Mouse (Mus musculus): ENCODE data around the gene Fam166a. TPM values are rescaled to one million over a fixed set of nuclear protein-coding genes. Genes with fewer than 3 reads are reported as not detected.
A peak's percentile ranks its signal among the peaks of the same experiment; 100 is the strongest.

The Fam166a gene
- total RNA-seq, 2 experiments from 2014 or later: not detected

DNA sequence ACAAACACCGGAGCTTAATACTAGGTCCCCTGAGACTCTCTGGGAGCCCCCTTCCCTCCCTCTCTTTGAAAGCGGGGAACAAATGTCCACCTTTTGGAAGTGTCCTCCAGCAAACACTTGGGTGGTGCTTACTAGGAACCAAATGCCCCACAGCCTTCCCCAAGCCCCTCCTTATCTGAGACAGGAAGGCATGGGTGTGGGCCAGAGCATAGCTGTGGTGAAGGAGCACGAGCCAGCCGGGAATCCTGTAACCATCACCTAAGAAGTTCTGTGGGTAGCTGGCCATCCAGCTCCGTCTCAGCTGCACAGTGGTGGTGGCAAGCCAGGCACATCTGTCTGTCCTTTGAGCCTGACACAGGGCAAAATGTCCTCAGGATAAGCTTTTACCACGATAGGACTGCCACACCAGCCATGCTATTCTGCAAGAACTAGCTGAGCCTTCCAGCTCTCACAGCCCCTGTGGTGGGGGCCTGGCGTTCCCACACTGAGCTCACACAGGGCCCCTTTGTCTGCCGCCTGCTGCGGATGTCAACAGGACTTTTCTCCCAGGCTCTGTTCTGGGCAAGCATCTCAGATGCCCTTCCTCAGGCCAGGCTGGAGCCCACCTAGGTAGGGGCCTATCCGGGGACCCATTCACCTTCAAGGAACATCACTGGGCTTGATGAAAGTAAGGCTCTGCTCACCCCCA is 40.1 kb upstream of the Fam166a start:
- Histone ChIP-seq H3K27ac (peak overlapping the region; percentile 91), H3K4me3 (peak overlapping the region; percentile 18; the same call in 1 of the 2 replicates)
- no peak for TF ChIP-seq CTCF (conservative IDR thresholded peaks at IDR 0.05)
- peak in 1 of 2 experiments; percentile 51 for DNase-seq (ENCODE audit: low spot score in 2 of 2)

DNA sequence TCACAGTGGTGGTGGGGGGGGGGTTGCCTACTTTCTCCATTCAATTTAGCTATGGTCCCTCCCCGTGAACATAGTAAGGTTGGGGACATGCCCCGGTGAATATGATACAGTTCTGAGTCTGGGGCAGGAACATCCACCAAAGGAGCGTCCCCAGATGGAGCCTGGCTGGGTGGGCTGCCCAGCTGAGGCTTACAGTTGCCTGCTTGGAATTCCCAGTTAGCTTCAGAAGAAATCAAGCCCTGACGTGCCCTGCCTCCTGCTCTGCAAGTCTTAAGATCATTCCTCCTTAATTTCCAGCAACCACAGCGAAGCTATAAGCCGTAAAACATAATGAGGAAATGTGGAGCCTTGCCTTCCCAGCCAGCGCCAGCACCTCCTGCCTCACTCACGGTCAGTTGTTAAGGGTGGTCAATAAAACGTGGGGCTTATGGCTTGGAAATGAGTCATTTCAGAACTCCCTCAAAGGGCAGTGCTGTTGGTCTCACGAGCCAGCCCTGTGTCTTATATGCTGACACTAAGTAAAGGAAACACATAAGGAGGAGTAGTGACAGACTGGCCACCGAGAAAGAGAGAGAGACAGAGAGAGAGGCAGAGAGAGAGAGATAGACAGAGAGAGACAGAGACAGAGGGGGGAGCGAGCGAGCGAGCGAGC is 38.9 kb upstream of the Fam166a start:
- TF ChIP-seq CTCF (conservative IDR thresholded peaks at IDR 0.05): no peak
- peak overlapping the region; percentile 91 for H3K27ac ChIP-seq
- peak overlapping the region; percentile 72 for H3K4me3 ChIP-seq
- DNase-seq (ENCODE audit: low spot score in 2 of 2): no peak

DNA sequence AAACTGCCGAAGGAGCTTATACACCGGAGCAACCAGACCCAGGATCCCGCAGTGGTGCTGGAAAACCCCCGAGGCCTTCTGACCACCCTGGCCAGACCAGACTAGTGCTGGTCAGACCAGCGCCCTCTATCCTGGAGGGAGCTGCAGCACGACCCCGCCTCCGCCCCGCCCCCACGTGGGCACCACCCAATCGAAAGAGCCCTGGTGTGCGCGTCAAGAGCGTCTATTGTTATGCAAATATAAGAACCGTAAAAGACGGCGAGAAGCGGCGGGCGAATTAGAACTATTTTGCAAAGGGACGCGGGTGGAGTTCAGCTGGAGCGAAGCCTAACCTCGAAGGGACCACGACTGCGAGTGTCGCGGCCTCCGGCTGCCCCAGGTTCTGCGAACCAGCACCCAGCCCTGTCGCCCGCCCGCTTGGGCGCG is 38.1 kb upstream of the Fam166a start, which contains the start of gene Nrarp:
Gene Nrarp (plus strand): TSS at position 281 of the 426 bp plus-strand sequence.
- TF ChIP-seq CTCF (conservative IDR thresholded peaks at IDR 0.05): peak; percentile 72
- Histone ChIP-seq H3K27ac (peak within 1 kb of the TSS; percentile 91), H3K4me3 (peak within 1 kb of the TSS; percentile 72)
- DNase-seq (ENCODE audit: low spot score in 2 of 2): peak; percentile 96

DNA sequence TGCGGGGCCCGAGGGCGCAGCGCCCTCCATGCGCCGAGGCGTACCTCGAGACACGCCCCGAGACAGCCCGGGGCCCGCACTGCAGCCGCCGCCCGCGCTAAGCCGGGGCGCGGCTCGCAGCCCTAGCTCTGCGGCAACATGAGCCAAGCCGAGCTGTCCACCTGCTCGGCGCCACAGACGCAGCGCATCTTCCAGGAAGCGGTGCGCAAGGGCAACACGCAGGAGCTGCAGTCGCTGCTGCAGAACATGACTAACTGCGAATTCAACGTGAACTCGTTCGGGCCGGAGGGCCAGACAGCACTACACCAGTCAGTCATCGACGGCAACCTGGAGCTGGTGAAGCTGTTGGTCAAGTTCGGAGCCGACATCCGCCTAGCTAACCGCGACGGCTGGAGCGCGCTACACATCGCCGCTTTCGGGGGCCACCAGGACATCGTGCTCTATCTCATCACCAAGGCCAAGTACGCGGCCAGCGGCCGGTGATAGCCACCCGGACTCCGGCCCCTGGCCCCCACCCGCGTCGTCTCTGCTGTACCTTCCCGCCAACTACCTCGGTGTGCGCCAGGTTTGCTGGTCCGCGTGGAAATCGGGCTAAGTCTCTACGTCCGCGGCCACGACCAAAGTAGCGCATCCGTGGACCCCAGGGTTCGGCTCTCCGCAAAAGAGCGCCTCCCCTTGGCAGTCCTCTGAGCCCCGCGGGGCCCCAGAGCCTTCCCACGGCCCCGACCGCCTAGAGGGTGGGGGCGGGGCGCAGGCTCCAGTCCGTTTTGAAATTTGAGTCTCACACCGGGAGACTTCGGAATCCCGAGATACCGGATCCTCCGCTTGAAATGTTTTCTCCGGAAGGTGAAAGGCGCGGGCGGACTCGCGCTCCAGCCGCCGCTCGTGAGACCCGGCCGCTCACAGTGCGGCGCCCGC is 37.3 kb upstream of the Fam166a start:
- DNase-seq (ENCODE audit: low spot score in 2 of 2): peak in 1 of 2 experiments; percentile 39

GRCm38 (mm10) chr2:25181891-25182397 is 36.6 kb upstream of the Fam166a start:
- DNase-seq (ENCODE audit: low spot score in 2 of 2): no peak
- Histone ChIP-seq H3K27ac (peak overlapping the region; percentile 87), H3K4me3 (peak overlapping the region; percentile 72)
- no peak; the same call in 1 of the 2 replicates for TF ChIP-seq CTCF (conservative IDR thresholded peaks at IDR 0.05)

More for the DNA sequence above, 37.3 kb upstream of the Fam166a start:
- peak; percentile 51 for TF ChIP-seq CTCF (conservative IDR thresholded peaks at IDR 0.05)
- Histone ChIP-seq H3K27ac (peak overlapping the region; percentile 87), H3K4me3 (peak overlapping the region; percentile 72)

DNA sequence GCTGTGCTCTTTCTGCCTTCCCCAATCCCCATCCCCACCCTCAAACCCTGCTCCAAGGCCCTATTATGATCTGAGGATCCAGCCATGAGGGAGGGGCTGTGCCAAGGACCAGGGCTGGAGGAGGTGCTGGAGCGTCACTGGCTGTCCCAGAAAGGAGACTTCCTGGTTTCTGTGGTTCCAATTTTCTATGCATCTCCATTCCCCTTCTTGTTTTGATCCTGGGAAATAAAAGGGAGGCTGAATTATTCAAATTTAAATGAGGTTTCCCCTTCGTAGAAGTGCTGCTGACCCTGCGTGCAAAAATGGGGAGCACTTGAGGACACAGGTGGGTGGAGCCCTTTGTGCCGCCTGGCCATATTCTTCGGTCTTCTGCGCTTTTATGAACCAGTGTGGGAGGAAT is 35.9 kb upstream of the Fam166a start:
- no peak for DNase-seq (ENCODE audit: low spot score in 2 of 2)
- Histone ChIP-seq H3K27ac (peak overlapping the region; percentile 87), H3K4me3 (peak overlapping the region; percentile 72)
- no peak for TF ChIP-seq CTCF (conservative IDR thresholded peaks at IDR 0.05)

- peak overlapping the region; percentile 87 for H3K27ac ChIP-seq
- peak overlapping the region; percentile 72; the same call in 1 of the 2 replicates for H3K4me3 ChIP-seq
- no peak for TF ChIP-seq CTCF (conservative IDR thresholded peaks at IDR 0.05)
- DNase-seq (ENCODE audit: low spot score in 2 of 2): no peak
Observed at GRCm38 (mm10) chr2:25183336-25183735, 35.2 kb upstream of the Fam166a start.

DNA sequence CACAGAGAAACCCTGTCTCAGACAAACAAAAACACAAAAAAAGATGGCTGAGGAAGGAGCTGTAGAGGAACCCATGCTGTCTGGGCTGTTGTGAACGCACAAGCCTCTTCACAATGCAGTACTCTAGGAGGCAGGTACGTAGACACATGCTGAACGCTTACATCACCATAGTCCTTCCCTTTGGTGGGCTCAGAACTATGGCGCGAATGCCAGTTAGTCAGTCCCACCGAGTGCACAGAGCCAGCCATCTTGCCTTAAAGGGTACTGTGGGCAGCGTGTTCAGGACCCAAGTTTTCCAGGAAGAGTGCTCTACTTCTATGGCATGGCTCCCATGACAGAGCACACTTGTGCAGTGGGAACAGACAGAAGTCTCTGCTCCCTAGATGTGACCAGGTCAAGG is 34.0 kb upstream of the Fam166a start:
- TF ChIP-seq CTCF (conservative IDR thresholded peaks at IDR 0.05): no peak
- Histone ChIP-seq H3K4me3 (no peak overlapping the region), H3K27ac (no peak overlapping the region)

DNA sequence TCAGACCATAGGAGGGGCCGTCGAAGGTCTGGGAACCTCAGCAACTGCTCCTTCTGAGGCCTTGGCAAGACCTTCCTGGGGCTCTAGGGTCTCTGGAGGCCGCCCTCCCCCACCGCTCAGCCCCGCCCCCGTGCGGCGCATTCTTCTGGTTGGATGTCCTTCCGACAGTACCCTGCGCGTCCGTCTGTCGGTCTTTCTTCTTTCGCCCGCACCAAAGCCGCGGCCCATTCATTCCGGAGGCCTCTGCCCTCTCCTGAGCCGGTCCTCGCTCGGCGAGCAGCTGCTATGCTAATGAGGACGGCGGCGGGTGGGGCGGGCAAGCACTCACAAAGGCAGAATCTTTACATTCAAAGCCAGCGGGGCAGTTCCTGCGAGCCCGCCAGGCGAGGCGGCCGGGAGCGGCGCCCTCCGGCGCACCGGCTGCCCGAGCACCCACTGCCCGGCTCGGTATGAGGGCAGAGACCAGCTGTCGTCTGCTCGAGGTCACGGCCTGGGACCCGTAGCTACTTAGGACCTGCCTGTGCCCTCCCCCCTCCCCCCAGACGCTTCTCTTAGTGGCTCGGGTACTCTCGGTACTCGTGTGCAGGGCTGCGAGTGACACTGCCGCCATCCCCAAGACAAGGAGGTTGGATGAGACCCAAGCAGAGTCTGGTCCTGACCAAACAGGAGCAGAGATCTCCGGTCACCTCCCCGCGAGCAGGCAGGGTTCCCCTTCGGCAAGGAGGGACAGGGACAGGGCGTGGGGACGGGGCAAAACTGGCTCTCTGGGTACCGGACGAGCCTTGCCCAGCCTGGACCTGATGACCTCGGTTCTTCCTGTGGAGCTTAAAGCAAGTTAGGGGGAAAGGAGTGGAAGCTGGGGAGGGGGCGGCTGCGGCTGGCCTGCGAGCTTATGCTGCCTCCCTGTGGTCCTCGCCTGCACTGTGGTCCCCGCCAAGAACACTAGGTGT is 32.6 kb upstream of the Fam166a start:
- Histone ChIP-seq H3K27ac (peak overlapping the region; percentile 76), H3K4me3 (peak overlapping the region; percentile 47)
- TF ChIP-seq CTCF (conservative IDR thresholded peaks at IDR 0.05): peak; percentile 72
- no peak for DNase-seq (ENCODE audit: low spot score in 2 of 2)

More for the DNA sequence above, 34.0 kb upstream of the Fam166a start:
- no peak for DNase-seq (ENCODE audit: low spot score in 2 of 2)

- DNase-seq (ENCODE audit: low spot score in 2 of 2): no peak
- Histone ChIP-seq H3K4me3 (no peak overlapping the region), H3K27ac (no peak overlapping the region; the same call in 1 of the 2 replicates)
- TF ChIP-seq CTCF (conservative IDR thresholded peaks at IDR 0.05): no peak
Observed at GRCm38 (mm10) chr2:25186575-25186930, 32.0 kb upstream of the Fam166a start.

- Histone ChIP-seq H3K27ac (no peak overlapping the region), H3K4me3 (no peak overlapping the region)
- TF ChIP-seq CTCF (conservative IDR thresholded peaks at IDR 0.05): no peak
- no peak for DNase-seq (ENCODE audit: low spot score in 2 of 2)
Observed at GRCm38 (mm10) chr2:25187841-25188240, 30.7 kb upstream of the Fam166a start.

All from layer of hippocampus, adult 2 months (tissue).